Mouse (Mus musculus): ENCODE measurements at regions not wholly inside any gene's neighbourhood (a gene's known extent, or its start where the extent isn't known, plus 50 kb on each side); places are given as distances from the start of the nearest gene placed in this dataset.

- no peak for TF ChIP-seq EP300 (IDR thresholded peaks at IDR 0.05; ENCODE audit: low read depth)
- no peak for TF ChIP-seq CTCF (IDR thresholded peaks at IDR 0.05; ENCODE audit: low read depth)
Measured at GRCm38 (mm10) chr6:31615426-31615970, 51.7 kb upstream of the Podxl start.
